12 mouse cellular contexts compared by ENCODE assay signal in genomic region chr1:55301077-55301476, GRCm38 (mm10).
DNase-seq lines count a peak whose midpoint lies in the region; ATAC-seq and TF ChIP-seq lines count a peak whose summit lies in the region.
"Had no signal": no experiment of that assay in that cellular context is flagged by ENCODE, and none has a peak within 500 bp of the region (broad histone marks: within the 10 kb centered on the region; RNA-seq: fewer than 3 reads in every experiment).

No protein-coding gene starts in this region.

- in situ Hi-C loops in Patski (cut with MboI; ENCODE audit: low pct_unique_long_range_greater_than_20kb): no loop called here

- DNase-seq in heart, adult 2 months: no peak
- DNase-seq in liver, adult 2 months (ENCODE audit: extremely low read depth, low read depth, low spot score): peak; percentile 14
- DNase-seq in liver (no peak), Patski (ENCODE audit: low read depth, low spot score) (no peak)
- peak; percentile 53 for DNase-seq in retina, embryonic 14.5 days (ENCODE audit: low spot score)
- no peak for DNase-seq in spleen, postnatal 14 days (ENCODE audit: low spot score in 2 of 2)
- DNase-seq: adrenal gland, adult 8-10 months; cerebellum, adult 11-12 months had no signal

- no peaks in the 10 kb centered on the region for H3K27me3 ChIP-seq in heart, adult 2 months (ENCODE audit: control insufficient read depth, insufficient read depth, low read length)
- no peaks in the 10 kb centered on the region for H3K27me3 ChIP-seq in heart, embryonic 11.5 days (ENCODE audit: control insufficient read depth, insufficient read depth, low read length)
- no peaks in the 10 kb centered on the region for H3K27me3 ChIP-seq in liver, adult 2 months (ENCODE audit: control insufficient read depth, insufficient read depth, low read length)
- H3K27me3 ChIP-seq in Patski: peaks cover 68% of the 10 kb centered on the region
- H3K27me3 ChIP-seq: heart, embryonic 13.5 days; lung, embryonic 15.5 days had no signal

- no peak for TF ChIP-seq EP300 in heart, adult 2 months (IDR thresholded peaks at IDR 0.05; ENCODE audit: insufficient read depth, low read depth, low read length)

- CTCF ChIA-PET in Patski (lab: Charles Lee): interaction anchor here (1.0 to 1.1 kb wide), 2 partner anchors 16 to 62 kb away, joined by 3 read pairs; no protein-coding TSS in a partner anchor

- H3K79me2 ChIP-seq in heart, adult 2 months (replicated peaks; ENCODE audit: control insufficient read depth, insufficient read depth, low read length): no peaks in the 10 kb centered on the region
- H3K79me2 ChIP-seq in liver, adult 2 months (ENCODE audit: control insufficient read depth, insufficient read depth, low read length): no peaks in the 10 kb centered on the region

- no peak overlapping the region for H3K9ac ChIP-seq in heart, adult 2 months (ENCODE audit: low read depth, low read length)
- H3K9ac ChIP-seq in heart, embryonic 11.5 days (ENCODE audit: low read depth, low read length): no peak overlapping the region
- no peak overlapping the region for H3K9ac ChIP-seq in liver, adult 2 months (ENCODE audit: low read depth, low read length)
- H3K9ac ChIP-seq: heart, embryonic 13.5 days; lung, embryonic 15.5 days had no signal

- no peak overlapping the region for H3K4me2 ChIP-seq in heart, embryonic 11.5 days
- H3K4me2 ChIP-seq: heart, embryonic 13.5 days; lung, embryonic 15.5 days had no signal

- peak; percentile 58 for TF ChIP-seq CTCF in heart, adult 2 months (IDR thresholded peaks at IDR 0.05)
- no peak for TF ChIP-seq CTCF in liver, adult 2 months (IDR thresholded peaks at IDR 0.05; ENCODE audit: low read depth, low read length)
- TF ChIP-seq CTCF in Patski (IDR thresholded peaks at IDR 0.05): peak; percentile 55

- POLR2A ChIA-PET in Patski (lab: Charles Lee): no interaction called here

- no peak overlapping the region for H3K27ac ChIP-seq in heart, adult 2 months
- H3K27ac ChIP-seq in heart, embryonic 11.5 days (ENCODE audit: low read depth, low read length): no peak overlapping the region
- no peak overlapping the region for H3K27ac ChIP-seq in liver, adult 2 months (replicated peaks; ENCODE audit: insufficient read depth, low read depth, low read length)
- H3K27ac ChIP-seq: heart, embryonic 13.5 days; lung, embryonic 15.5 days had no signal

- no peak overlapping the region for H3K4me3 ChIP-seq in heart, adult 2 months
- no peak overlapping the region for H3K4me3 ChIP-seq in heart, embryonic 11.5 days (ENCODE audit: low read depth, low read length)
- H3K4me3 ChIP-seq in liver, adult 2 months (ENCODE audit: insufficient read depth, low read depth, low read length): no peak overlapping the region
- H3K4me3 ChIP-seq: heart, embryonic 13.5 days; lung, embryonic 15.5 days had no signal

- intact Hi-C loops in heart, adult 2 months (cut with DNase I): no loop called here

- no peaks in the 10 kb centered on the region for H3K9me3 ChIP-seq in heart, embryonic 11.5 days (replicated peaks; ENCODE audit: control insufficient read depth, low read length)
- H3K9me3 ChIP-seq: lung, embryonic 15.5 days had no signal

- H3K36me3 ChIP-seq in heart, adult 2 months (ENCODE audit: control insufficient read depth, insufficient read depth, low read length): no peaks in the 10 kb centered on the region
- H3K36me3 ChIP-seq in heart, embryonic 11.5 days (ENCODE audit: control insufficient read depth, insufficient read depth, low read length): no peaks in the 10 kb centered on the region
- no peaks in the 10 kb centered on the region for H3K36me3 ChIP-seq in liver, adult 2 months (ENCODE audit: control insufficient read depth, insufficient read depth, low read length)
- H3K36me3 ChIP-seq: heart, embryonic 13.5 days; lung, embryonic 15.5 days had no signal

- no peak for ATAC-seq in heart, embryonic 11.5 days (replicated peaks; ENCODE audit: insufficient number of reproducible peaks, low FRiP score, low TSS enrichment)
- ATAC-seq in Patski: no peak
- no peak for ATAC-seq in erythroid progenitor cell, adult 5-6 weeks (replicated peaks; ENCODE audit: low FRiP score, poor library complexity, severe bottlenecking)

- H3K4me1 ChIP-seq in heart, adult 2 months (ENCODE audit: control insufficient read depth, insufficient read depth, low read length): no peaks in the 10 kb centered on the region
- no peaks in the 10 kb centered on the region for H3K4me1 ChIP-seq in heart, embryonic 11.5 days (ENCODE audit: control insufficient read depth, insufficient read depth, low read length)
- H3K4me1 ChIP-seq in liver, adult 2 months (ENCODE audit: control insufficient read depth, insufficient read depth, low read length): no peaks in the 10 kb centered on the region
- H3K4me1 ChIP-seq: heart, embryonic 13.5 days; lung, embryonic 15.5 days had no signal

- TF ChIP-seq POLR2A in heart, adult 2 months (IDR thresholded peaks at IDR 0.05; ENCODE audit: insufficient read depth, low read depth, low read length): no peak
- TF ChIP-seq POLR2A in liver, adult 2 months (IDR thresholded peaks at IDR 0.05; ENCODE audit: extremely low read depth, insufficient read depth, low read length): no peak

Comparison
In these comparisons a context has a peak if more than half of its experiments do, and no peak if none do; other contexts are left out.
1. DNase-seq: peak in liver, adult 2 months (single experiment) and retina, embryonic 14.5 days (single experiment); none in heart, adult 2 months (0 of 2), liver (single experiment), Patski (single experiment) and spleen, postnatal 14 days (0 of 2).